Mouse (Mus musculus) T-helper 17 cell (primary cell): Measurements from ENCODE around the gene Gm49359.
"Not testable (repeated sequence)": the region's sequence is repeated elsewhere in the genome, so short reads cannot be mapped to it uniquely, and the experiment has no call there.

Experiments
- in situ Hi-C, 2 experiments: fragments of 300-600 bp; cut with MboI, MseI; formaldehyde crosslinking; loops; 1 replicate in 1 of 2; 2 replicates in 1 of 2; pipeline ENCODE4 v1.15.1; 2025; ENCODE audit warnings: high pct_unique_total_duplicates in 2 of 2

The Gm49359 gene

GRCm38 (mm10) chr13:62466424-62467334 is at the start of gene Gm49359:
Gm49359 (minus strand) TSS chr13:62466832.
- in situ Hi-C loops: loop anchor here (5.0 to 10.0 kb wide), 6 partner anchors 158 to 1768 kb away; partner anchors contain the start of genes 6720489N17Rik (in 1 of the 2) and Platr25 (in 1 of the 2)

GRCm38 (mm10) chr13:62510641-62511420 is 44.2 kb upstream of the Gm49359 start:
- in situ Hi-C loops: not testable (repeated sequence)

DNA sequence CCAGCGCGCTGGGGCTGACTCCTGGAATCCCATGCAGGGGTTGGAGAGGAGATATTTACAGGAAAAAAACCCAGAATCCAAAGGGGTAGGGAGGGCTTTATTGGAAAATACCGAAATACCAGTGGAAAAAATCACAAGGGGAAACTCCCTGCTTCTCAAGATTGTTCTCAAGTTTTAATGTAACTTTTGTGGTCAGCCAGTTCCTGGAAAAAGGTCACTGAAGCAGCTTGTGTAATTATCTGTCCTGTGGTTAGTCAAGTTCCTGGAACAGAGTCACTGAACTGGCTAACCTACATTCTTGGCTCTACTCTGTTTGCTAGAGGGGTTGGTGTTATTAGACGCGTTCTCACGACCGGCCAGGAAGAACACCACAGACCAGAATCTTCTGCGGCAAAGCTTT is 6.0 kb upstream of the Gm49359 start:
- in situ Hi-C loops: not testable (repeated sequence)

DNA sequence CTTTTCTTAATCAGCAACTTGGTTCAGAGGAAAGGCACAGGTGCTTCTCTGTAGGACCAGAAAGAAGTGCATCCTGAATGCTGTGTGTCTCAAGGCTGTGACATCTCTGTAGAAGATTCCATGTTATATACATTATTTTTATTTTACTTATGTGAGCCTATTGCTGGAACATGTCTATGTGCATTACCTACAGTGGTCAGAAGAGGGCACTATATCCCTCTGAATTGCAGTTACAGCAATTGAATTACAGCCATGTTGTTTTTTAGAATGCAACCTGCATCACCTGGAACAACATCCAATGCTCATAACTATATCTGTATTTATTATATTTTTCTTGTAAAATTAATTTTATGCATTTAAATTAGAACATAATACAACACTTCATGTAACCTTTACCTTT is 3.3 kb upstream of the Gm49359 start:
- in situ Hi-C loops: loop anchor here (5.0 to 10.0 kb wide), 6 partner anchors 155 to 1765 kb away; partner anchors contain the start of genes 6720489N17Rik (in 1 of the 2) and Platr25 (in 1 of the 2)
